Mouse (Mus musculus) left cerebral cortex, postnatal 25 days (tissue): ENCODE measurements around the gene Hnf1a. TPM values are rescaled to one million over a fixed set of nuclear protein-coding genes. Genes with fewer than 3 reads are reported as not detected.

Experiments
- DNase-seq, 2 experiments: peaks; one replicate each; pipeline ENCODE4 v3.0.0; 2022; ENCODE audit warnings: low spot score in 2 of 2, mixed read lengths in 1 of 2
- intact Hi-C: fragments of 180-260 bp; cut with DNase I; formaldehyde crosslinking; loops from one replicate; pipeline ENCODE4 v1.15.1; 2025
- total RNA-seq, 2 experiments: library from RNA; stranded (reverse); gene quantifications; 2 replicates each; pipeline ENCODE4 v1.2.3; 2021

The Hnf1a gene
- total RNA-seq, 2 experiments from 2014 or later, result not detected

- DNase-seq, result peak; percentile 12 to 78
- intact Hi-C loops, result no loop called here
Measured at GRCm38 (mm10) chr5:114914855-114915254, 56.0 kb downstream of the Hnf1a start.

- no peak for DNase-seq
- intact Hi-C loops, result no loop called here
Measured at GRCm38 (mm10) chr5:114913686-114914085, 57.2 kb downstream of the Hnf1a start.

GRCm38 (mm10) chr5:114908598-114909305 lies 62.1 kb downstream of the Hnf1a start:
- no peak for DNase-seq
- intact Hi-C loops, result no loop called here

GRCm38 (mm10) chr5:114902413-114902812 lies 68.5 kb downstream of the Hnf1a start:
- no peak for DNase-seq
- intact Hi-C loops, result no loop called here

Other genes with a start within 250 kb of the Hnf1a start
- 10 to 100 TPM; 30.6 to 34.9 TPM for gene Ankrd13a, start 196.4 kb downstream of the Hnf1a start, total RNA-seq
- gene Git2, start 195.6 kb downstream of the Hnf1a start, total RNA-seq, result 10 to 100 TPM; 38.1 to 47.0 TPM
- gene 1500011B03Rik, start 147.6 kb downstream of the Hnf1a start, total RNA-seq, result 100 to 1,000 TPM; 162 to 177 TPM
- not detected for gene 4930519G04Rik, start 117.4 kb downstream of the Hnf1a start, total RNA-seq
- under 1 TPM; 0.85 to 0.87 TPM for gene Gm9936, start 112.4 kb downstream of the Hnf1a start, total RNA-seq
- gene Oasl2, start 74.2 kb downstream of the Hnf1a start, total RNA-seq, result 1 to 10 TPM; 1.1 to 2.6 TPM
- under 1 TPM in 1 of 2 experiments, not detected in 1; 0.50 TPM for gene Oasl1, start 47.9 kb downstream of the Hnf1a start, total RNA-seq
- 100 to 1,000 TPM; 201 to 203 TPM for gene 2210016L21Rik, start 28.9 kb downstream of the Hnf1a start, total RNA-seq
- gene Sppl3, start 40.0 kb upstream of the Hnf1a start, total RNA-seq, result 10 to 100 TPM; 91.9 to 92.5 TPM
- gene Gm10401, start 127.2 kb upstream of the Hnf1a start, total RNA-seq, result not detected
- gene Acads, start 148.3 kb upstream of the Hnf1a start, total RNA-seq, result 1 to 10 TPM; 6.8 TPM
- gene Unc119b, start 163.9 kb upstream of the Hnf1a start, total RNA-seq, result 10 to 100 TPM; 27.1 to 28.8 TPM
- gene Mlec, start 187.1 kb upstream of the Hnf1a start, total RNA-seq, result 10 to 100 TPM; 86.2 to 87.5 TPM
- 100 to 1,000 TPM; 295 to 302 TPM for gene Cabp1, start 223.3 kb upstream of the Hnf1a start, total RNA-seq